Mouse (Mus musculus): ENCODE data around the gene Smim1. TPM values are rescaled to one million over a fixed set of nuclear protein-coding genes. Genes with fewer than 3 reads are reported as not detected.
A peak's percentile ranks its signal among the peaks of the same experiment; 100 is the strongest.

Gene Smim1
- polyA plus RNA-seq, 1 experiment from 2014 or later, result 98.9 TPM

DNA sequence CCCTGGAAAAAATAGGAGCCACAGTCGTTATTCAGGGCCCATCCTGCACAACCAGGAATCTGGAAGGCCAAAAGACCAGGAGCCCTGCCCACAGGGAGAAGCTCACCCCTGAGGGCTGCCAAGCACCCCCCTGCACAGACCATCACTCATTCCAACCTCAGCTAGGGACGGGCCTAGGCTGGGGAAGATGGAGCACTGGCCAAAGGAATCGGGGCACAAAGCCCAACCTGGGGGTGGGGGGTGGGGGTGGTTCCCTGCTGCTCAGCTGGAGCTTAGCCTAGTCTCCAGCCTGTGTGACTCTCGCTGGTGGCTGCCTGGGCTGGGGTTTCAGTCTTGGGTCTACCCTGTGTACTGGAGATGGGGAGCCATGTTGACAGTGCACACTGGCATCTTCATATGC lies 3.2 kb downstream of the Smim1 start:
- H3K9me3 ChIP-seq (replicated peaks; ENCODE audit: low read length), result no peaks in the 10 kb centered on the region
- H3K9ac ChIP-seq (ENCODE audit: low read depth, low read length), result peak overlapping the region; percentile 19; the same call in 1 of the 2 replicates
- H3K4me1 ChIP-seq (replicated peaks; ENCODE audit: insufficient read depth, low read length), result peaks cover 35% of the 10 kb centered on the region
- ATAC-seq (replicated peaks; ENCODE audit: low FRiP score, low read depth) (no peak), DNase-seq (ENCODE audit: low spot score) (no peak)
- H3K27ac ChIP-seq, result peak overlapping the region; percentile 88
- no peak for TF ChIP-seq CTCF (IDR thresholded peaks at IDR 0.05; ENCODE audit: low read depth)
- H3K4me3 ChIP-seq (replicated peaks; ENCODE audit: low read depth, low read length), result no peak overlapping the region
- 24% methylated on average over 4 of the region's 4 CpGs for WGBS
- H3K36me3 ChIP-seq (ENCODE audit: insufficient read depth, low read length), result peaks cover 39% of the 10 kb centered on the region
- no peak overlapping the region for H3K4me2 ChIP-seq (ENCODE audit: low read length)
- no peaks in the 10 kb centered on the region for H3K27me3 ChIP-seq (ENCODE audit: insufficient read depth, low read length)

DNA sequence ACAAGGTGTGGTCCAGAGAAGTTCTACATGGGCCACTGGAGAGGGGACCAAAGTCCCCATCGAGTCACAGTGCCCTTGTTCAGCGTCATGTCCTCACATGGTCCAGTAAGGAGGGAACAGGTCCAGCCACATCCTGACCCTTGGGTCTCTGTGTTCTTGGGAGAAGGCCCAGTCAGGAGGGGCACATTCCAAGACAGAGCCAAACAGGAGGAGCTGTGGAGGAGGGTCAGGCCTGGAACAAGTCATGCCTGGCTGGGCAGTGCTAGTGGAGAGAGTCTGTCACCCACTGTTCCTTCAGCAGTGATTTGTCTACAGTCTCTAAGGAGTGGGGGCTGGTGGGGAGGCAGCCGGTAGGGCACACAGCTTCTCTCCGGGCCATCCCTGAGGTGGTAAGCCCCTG lies 3.6 kb downstream of the Smim1 start:
- ATAC-seq (replicated peaks; ENCODE audit: low FRiP score, low read depth) (peak; percentile 87), DNase-seq (ENCODE audit: low spot score) (peak; percentile 89)
- 30% methylated on average over 4 of the region's 4 CpGs for WGBS
- H3K4me2 ChIP-seq (ENCODE audit: low read length), result no peak overlapping the region
- peaks cover 40% of the 10 kb centered on the region for H3K36me3 ChIP-seq (ENCODE audit: insufficient read depth, low read length)
- no peak for TF ChIP-seq CTCF (IDR thresholded peaks at IDR 0.05; ENCODE audit: low read depth)
- no peak overlapping the region for H3K4me3 ChIP-seq (replicated peaks; ENCODE audit: low read depth, low read length)
- peak overlapping the region; percentile 19; the same call in 1 of the 2 replicates for H3K9ac ChIP-seq (ENCODE audit: low read depth, low read length)
- H3K9me3 ChIP-seq (replicated peaks; ENCODE audit: low read length), result no peaks in the 10 kb centered on the region
- H3K4me1 ChIP-seq (replicated peaks; ENCODE audit: insufficient read depth, low read length), result peaks cover 35% of the 10 kb centered on the region
- H3K27me3 ChIP-seq (ENCODE audit: insufficient read depth, low read length), result no peaks in the 10 kb centered on the region
- peak overlapping the region; percentile 88 for H3K27ac ChIP-seq

DNA sequence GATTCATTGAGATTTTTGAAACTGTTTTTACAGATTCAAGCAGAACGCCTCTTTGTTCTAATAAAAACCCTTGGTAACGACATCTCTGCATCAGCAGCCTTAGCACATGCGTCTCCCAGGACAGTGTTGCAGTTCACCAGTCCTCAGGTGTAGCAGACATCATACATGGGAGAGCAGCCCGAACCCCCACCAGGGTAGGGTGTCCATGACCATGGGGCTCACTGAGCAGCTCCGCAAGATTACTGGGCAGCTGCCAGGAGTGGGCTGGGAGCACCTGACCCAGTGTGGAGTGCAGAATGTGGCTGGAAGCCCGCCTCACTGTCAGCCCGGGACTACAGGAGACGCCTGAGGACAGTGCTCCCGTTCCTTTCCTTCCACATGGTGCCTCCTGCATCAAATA lies 4.6 kb downstream of the Smim1 start:
- ATAC-seq (replicated peaks; ENCODE audit: low FRiP score, low read depth), result no peak
- TF ChIP-seq CTCF (IDR thresholded peaks at IDR 0.05; ENCODE audit: low read depth), result no peak
- peak overlapping the region; percentile 88 for H3K27ac ChIP-seq

DNA sequence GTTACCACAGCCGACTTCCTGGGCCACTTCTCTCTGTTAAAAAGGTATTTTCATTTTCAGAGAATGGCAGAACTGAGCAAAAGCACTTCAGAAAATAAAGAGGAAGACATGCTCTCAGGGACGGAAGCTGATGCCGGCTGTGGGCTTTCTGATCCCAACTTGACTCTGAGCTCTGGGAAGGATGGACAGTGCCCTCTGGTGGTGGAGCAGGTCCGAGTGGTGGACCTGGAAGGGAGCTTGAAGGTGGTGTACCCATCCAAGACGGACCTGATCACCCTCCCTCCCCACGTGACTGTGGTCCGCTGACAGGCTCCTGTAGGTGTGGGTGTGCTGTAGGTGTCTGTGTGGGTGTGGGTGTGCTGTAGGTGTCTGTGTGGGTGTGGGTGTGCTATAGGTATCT lies 6.5 kb downstream of the Smim1 start:
- ATAC-seq (replicated peaks; ENCODE audit: low FRiP score, low read depth) (no peak), DNase-seq (ENCODE audit: low spot score) (peak; percentile 30)
- Histone ChIP-seq H3K9me3 (replicated peaks; ENCODE audit: low read length) (no peaks in the 10 kb centered on the region), H3K36me3 (ENCODE audit: insufficient read depth, low read length) (peaks cover 57% of the 10 kb centered on the region), H3K4me3 (replicated peaks; ENCODE audit: low read depth, low read length) (no peak overlapping the region), H3K9ac (ENCODE audit: low read depth, low read length) (no peak overlapping the region), H3K27me3 (ENCODE audit: insufficient read depth, low read length) (no peaks in the 10 kb centered on the region), H3K4me1 (replicated peaks; ENCODE audit: insufficient read depth, low read length) (peaks cover 18% of the 10 kb centered on the region; the same call in 1 of the 2 replicates), H3K27ac (no peak overlapping the region), H3K4me2 (ENCODE audit: low read length) (no peak overlapping the region)
- WGBS, result 78% methylated on average over 7 of the region's 7 CpGs
- TF ChIP-seq CTCF (IDR thresholded peaks at IDR 0.05; ENCODE audit: low read depth), result peak; percentile 69

More for the DNA sequence above, 4.6 kb downstream of the Smim1 start:
- H3K4me3 ChIP-seq (replicated peaks; ENCODE audit: low read depth, low read length), result no peak overlapping the region
- H3K4me2 ChIP-seq (ENCODE audit: low read length), result no peak overlapping the region
- WGBS, result 91% methylated on average over 9 of the region's 9 CpGs
- H3K4me1 ChIP-seq (replicated peaks; ENCODE audit: insufficient read depth, low read length), result peaks cover 31% of the 10 kb centered on the region
- H3K36me3 ChIP-seq (ENCODE audit: insufficient read depth, low read length), result peaks cover 49% of the 10 kb centered on the region
- H3K27me3 ChIP-seq (ENCODE audit: insufficient read depth, low read length), result no peaks in the 10 kb centered on the region
- DNase-seq (ENCODE audit: low spot score), result no peak
- H3K9ac ChIP-seq (ENCODE audit: low read depth, low read length), result no peak overlapping the region
- no peaks in the 10 kb centered on the region for H3K9me3 ChIP-seq (replicated peaks; ENCODE audit: low read length)

DNA sequence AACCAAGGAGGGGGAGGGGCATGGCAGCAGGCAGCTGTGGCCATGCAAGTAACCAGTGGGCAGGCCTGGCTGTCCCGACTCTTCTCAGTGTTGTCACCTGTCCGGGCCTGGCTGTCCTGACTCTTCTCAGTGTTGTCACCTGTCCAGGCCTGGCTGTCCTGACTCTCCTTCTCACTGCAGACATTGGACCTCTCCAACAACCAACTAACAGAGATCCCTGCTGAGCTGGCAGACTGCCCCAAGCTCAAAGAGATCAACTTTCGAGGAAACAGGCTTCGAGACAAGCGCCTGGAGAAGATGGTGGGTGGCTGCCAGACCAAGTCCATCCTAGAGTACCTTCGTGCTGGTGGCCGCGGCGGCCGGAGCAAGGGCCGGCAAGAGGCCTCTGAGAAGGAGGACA lies 10.6 kb downstream of the Smim1 start:
- H3K4me2 ChIP-seq (ENCODE audit: low read length), result no peak overlapping the region
- no peak overlapping the region for H3K4me3 ChIP-seq (replicated peaks; ENCODE audit: low read depth, low read length)
- peaks cover 43% of the 10 kb centered on the region for H3K36me3 ChIP-seq (ENCODE audit: insufficient read depth, low read length)
- no peak for ATAC-seq (replicated peaks; ENCODE audit: low FRiP score, low read depth)
- no peaks in the 10 kb centered on the region for H3K27me3 ChIP-seq (ENCODE audit: insufficient read depth, low read length)
- no peaks in the 10 kb centered on the region for H3K9me3 ChIP-seq (replicated peaks; ENCODE audit: low read length)
- DNase-seq (ENCODE audit: low spot score), result no peak
- TF ChIP-seq CTCF (IDR thresholded peaks at IDR 0.05; ENCODE audit: low read depth), result no peak
- no peak overlapping the region for H3K9ac ChIP-seq (ENCODE audit: low read depth, low read length)
- 94% methylated on average over 11 of the region's 11 CpGs for WGBS
- H3K4me1 ChIP-seq (replicated peaks; ENCODE audit: insufficient read depth, low read length), result peaks cover 11% of the 10 kb centered on the region
- no peak overlapping the region for H3K27ac ChIP-seq

DNA sequence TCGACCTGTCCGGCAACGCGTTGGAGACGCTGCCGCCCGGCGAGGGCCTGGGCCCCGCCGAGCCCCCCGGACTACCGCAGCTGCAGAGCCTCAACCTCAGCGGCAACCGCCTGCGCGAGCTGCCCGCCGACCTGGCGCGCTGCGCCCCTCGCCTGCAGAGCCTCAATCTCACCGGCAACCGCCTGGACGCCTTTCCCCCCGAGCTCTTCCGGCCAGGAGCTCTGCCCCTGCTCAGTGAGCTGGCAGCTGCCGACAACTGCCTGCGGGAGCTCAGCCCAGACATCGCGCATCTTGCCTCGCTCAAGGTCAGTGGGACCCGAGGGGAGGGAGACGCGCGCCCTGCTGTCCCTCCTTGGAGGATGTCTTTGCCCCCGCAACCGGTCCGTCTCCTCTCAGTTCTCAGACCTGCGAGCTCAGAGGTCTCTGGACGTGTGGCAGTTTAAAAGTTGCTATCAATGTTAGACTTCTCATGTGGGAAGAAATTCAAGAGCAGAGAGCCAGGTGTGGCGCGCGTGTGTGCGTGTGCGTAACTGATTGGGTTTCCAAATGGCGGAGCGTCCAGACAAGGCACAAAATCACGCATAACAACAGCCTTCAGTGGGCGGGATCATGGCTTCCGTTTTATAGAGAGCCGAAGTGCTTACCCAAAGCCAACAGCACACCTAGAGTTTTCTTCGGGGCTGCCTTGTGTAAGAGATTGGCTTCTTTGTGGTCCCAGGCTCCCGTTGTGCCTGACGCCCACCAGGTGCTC lies 13.7 kb downstream of the Smim1 start:
- H3K27ac ChIP-seq, result peak overlapping the region; percentile 85
- TF ChIP-seq CTCF (IDR thresholded peaks at IDR 0.05; ENCODE audit: low read depth), result no peak
- H3K27me3 ChIP-seq (ENCODE audit: insufficient read depth, low read length), result no peaks in the 10 kb centered on the region
- 2% methylated on average over 55 of the region's 55 CpGs for WGBS
- H3K36me3 ChIP-seq (ENCODE audit: insufficient read depth, low read length), result peaks cover 15% of the 10 kb centered on the region
- H3K4me2 ChIP-seq (ENCODE audit: low read length), result peak overlapping the region; percentile 98
- peak overlapping the region; percentile 99 for H3K4me3 ChIP-seq (replicated peaks; ENCODE audit: low read depth, low read length)
- H3K4me1 ChIP-seq (replicated peaks; ENCODE audit: insufficient read depth, low read length), result peaks cover 11% of the 10 kb centered on the region
- H3K9me3 ChIP-seq (replicated peaks; ENCODE audit: low read length), result no peaks in the 10 kb centered on the region
- ATAC-seq (replicated peaks; ENCODE audit: low FRiP score, low read depth) (no peak), DNase-seq (ENCODE audit: low spot score) (no peak)
- peak overlapping the region; percentile 97 for H3K9ac ChIP-seq (ENCODE audit: low read depth, low read length)

All from kidney, postnatal 0 days (tissue).